Mouse (Mus musculus): Measurements from ENCODE around the gene Engase.

The Engase gene

GRCm38 (mm10) chr11:118486881-118487772 is 10.5 kb downstream of the Engase start:
- in situ Hi-C loops (cut with MboI, MseI): loop anchor here (5.0 kb wide), 1 partner anchor 40 kb away; no protein-coding TSS in a partner anchor

GRCm38 (mm10) chr11:118488191-118488906 is 11.7 kb downstream of the Engase start:
- in situ Hi-C loops (cut with MboI, MseI): loop anchor here (5.0 kb wide), 1 partner anchor 41 kb away; no protein-coding TSS in a partner anchor

GRCm38 (mm10) chr11:118488907-118489270 is 12.3 kb downstream of the Engase start:
- in situ Hi-C loops (cut with MboI, MseI): loop anchor here (5.0 kb wide), 1 partner anchor 42 kb away; no protein-coding TSS in a partner anchor

GRCm38 (mm10) chr11:118490566-118491218 is 14.1 kb downstream of the Engase start:
- in situ Hi-C loops (cut with MboI, MseI): no loop called here

- in situ Hi-C loops (cut with MboI, MseI): no loop called here
These were observed 14.6 kb downstream of the Engase start for GRCm38 (mm10) chr11:118491230-118491629.

- in situ Hi-C loops (cut with MboI, MseI): no loop called here
These were observed 16.8 kb downstream of the Engase start for GRCm38 (mm10) chr11:118493458-118493857.

- in situ Hi-C loops (cut with MboI, MseI): no loop called here
These were observed 17.5 kb downstream of the Engase start for GRCm38 (mm10) chr11:118494001-118494737.

GRCm38 (mm10) chr11:118495065-118495464 is 18.4 kb downstream of the Engase start:
- in situ Hi-C loops (cut with MboI, MseI): no loop called here

GRCm38 (mm10) chr11:118496066-118496689 is 19.5 kb downstream of the Engase start:
- in situ Hi-C loops (cut with MboI, MseI): no loop called here

GRCm38 (mm10) chr11:118502990-118503389 is 26.4 kb downstream of the Engase start:
- in situ Hi-C loops (cut with MboI, MseI): no loop called here

- in situ Hi-C loops (cut with MboI, MseI): no loop called here
These were observed 27.0 kb downstream of the Engase start for GRCm38 (mm10) chr11:118503418-118504179.

GRCm38 (mm10) chr11:118504180-118504454 is 27.5 kb downstream of the Engase start:
- in situ Hi-C loops (cut with MboI, MseI): no loop called here

- in situ Hi-C loops (cut with MboI, MseI): no loop called here
These were observed 30.5 kb downstream of the Engase start for GRCm38 (mm10) chr11:118507095-118507494.

GRCm38 (mm10) chr11:118507904-118508303 is 31.3 kb downstream of the Engase start:
- in situ Hi-C loops (cut with MboI, MseI): no loop called here

- in situ Hi-C loops (cut with MboI, MseI): no loop called here
These were observed 31.7 kb downstream of the Engase start for GRCm38 (mm10) chr11:118508341-118508740.

- in situ Hi-C loops (cut with MboI, MseI): no loop called here
These were observed 35.2 kb downstream of the Engase start for GRCm38 (mm10) chr11:118511851-118512250.

- in situ Hi-C loops (cut with MboI, MseI): no loop called here
These were observed 35.8 kb downstream of the Engase start for GRCm38 (mm10) chr11:118512257-118512910.

GRCm38 (mm10) chr11:118517924-118518323 is 41.3 kb downstream of the Engase start:
- in situ Hi-C loops (cut with MboI, MseI): no loop called here

GRCm38 (mm10) chr11:118518743-118519142 is 42.1 kb downstream of the Engase start:
- in situ Hi-C loops (cut with MboI, MseI): no loop called here

- in situ Hi-C loops (cut with MboI, MseI): no loop called here
These were observed 43.6 kb downstream of the Engase start for GRCm38 (mm10) chr11:118520251-118520650.

Data from T-helper 2 cell (primary cell).